Mouse (Mus musculus) neutrophil, adult 5-6 weeks (primary cell): ENCODE results near the gene Ceacam19. TPM values are rescaled to one million over a fixed set of nuclear protein-coding genes. Genes with fewer than 3 reads are reported as not detected.

Experiments used
- ATAC-seq: fragments of 151-379, 151-347 bp; 2 replicates; pipeline ENCODE4 v1.8.0; 2017; ENCODE audit warnings: mild to moderate bottlenecking, moderate TSS enrichment; ENCODE audit not compliant: insufficient number of reproducible peaks, poor library complexity, low FRiP score, severe bottlenecking; ENCODE audit errors: extremely low read depth
- total RNA-seq: library from RNA; stranded (forward); fragments of 200-1000 nt; gene quantifications from 2 replicates; pipeline ENCODE4 v1.2.3, GENCODE M21; 2017

Gene Ceacam19
- total RNA-seq, 1 experiment from 2014 or later = 0.47 TPM

- ATAC-seq = peak; percentile 73; the same call in 1 of the 2 replicates
Measured at GRCm38 (mm10) chr7:19910421-19911291, 22.9 kb upstream of the Ceacam19 start.

- ATAC-seq = peak; percentile 66; the same call in 1 of the 2 replicates
Measured at GRCm38 (mm10) chr7:19889881-19890280, 2.1 kb upstream of the Ceacam19 start.

GRCm38 (mm10) chr7:19880754-19881153 is 7.0 kb downstream of the Ceacam19 start:
- ATAC-seq = no peak

- ATAC-seq = peak; percentile 56
Measured at GRCm38 (mm10) chr7:19876781-19877425, 10.9 kb downstream of the Ceacam19 start.

DNA sequence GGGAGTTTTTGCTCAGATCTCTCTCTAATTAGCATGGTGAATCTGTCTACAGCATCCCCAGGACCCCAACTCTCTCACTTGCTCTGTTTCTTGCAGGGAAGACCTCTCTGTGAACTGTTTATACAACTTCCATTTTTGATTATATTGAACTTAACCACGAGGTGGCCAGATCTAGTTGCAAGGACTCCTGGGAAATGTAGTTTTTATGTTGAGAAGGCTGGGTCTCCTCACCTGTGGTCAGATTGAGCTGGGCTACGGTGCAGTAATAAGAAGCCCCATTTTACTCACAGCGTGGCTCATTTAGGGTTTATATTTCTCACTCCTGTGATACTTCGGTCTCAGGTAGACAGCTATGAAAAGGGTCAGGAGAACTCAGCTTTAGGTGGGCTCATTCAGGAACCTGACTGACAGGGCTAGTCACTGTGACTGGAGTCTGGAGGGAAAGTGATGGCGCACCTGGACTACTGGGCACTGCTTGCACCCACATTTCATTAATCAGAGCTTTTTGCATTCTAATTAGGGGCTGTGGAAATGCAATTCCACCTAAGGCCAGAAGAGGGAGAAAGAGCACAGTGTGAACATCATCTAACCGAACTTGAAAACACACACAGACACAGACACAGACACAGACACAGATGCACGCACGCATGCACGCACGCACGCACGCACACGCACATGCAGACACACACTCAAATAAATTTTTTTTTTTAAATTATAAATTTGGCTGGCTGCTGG is 11.7 kb downstream of the Ceacam19 start:
- ATAC-seq = peak; percentile 61

DNA sequence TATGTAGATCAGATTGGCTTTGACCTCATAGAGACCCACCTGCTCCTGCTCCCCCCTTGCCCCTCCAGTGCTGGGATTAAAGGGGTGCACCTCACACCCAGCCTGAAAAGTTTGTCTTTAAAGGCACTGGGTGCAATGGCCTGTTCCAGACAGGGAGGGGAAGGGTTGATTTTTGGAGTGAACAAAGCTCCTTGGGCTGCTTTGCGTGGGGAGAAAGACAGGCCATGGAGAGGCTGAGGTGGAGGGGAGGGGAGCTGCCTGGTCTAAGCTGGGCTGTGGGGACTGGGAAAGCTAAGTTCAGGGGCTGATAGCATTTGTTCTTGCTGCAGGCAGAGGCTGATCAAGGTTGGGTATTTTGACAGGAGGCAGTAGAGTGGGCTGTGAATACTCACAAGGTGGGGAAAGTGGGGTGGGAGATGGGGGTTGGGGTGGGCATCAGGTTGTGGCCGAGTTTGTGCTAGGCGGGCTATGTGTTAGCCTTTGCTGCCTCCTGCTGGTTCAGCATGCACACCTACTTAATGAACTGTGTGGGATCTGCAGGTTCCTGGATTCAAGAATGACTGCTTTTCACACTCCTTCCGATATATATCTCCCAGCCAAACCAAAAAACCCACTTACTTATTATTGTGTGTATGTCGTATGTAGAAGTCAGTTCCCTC is 15.7 kb downstream of the Ceacam19 start:
- no peak for ATAC-seq

DNA sequence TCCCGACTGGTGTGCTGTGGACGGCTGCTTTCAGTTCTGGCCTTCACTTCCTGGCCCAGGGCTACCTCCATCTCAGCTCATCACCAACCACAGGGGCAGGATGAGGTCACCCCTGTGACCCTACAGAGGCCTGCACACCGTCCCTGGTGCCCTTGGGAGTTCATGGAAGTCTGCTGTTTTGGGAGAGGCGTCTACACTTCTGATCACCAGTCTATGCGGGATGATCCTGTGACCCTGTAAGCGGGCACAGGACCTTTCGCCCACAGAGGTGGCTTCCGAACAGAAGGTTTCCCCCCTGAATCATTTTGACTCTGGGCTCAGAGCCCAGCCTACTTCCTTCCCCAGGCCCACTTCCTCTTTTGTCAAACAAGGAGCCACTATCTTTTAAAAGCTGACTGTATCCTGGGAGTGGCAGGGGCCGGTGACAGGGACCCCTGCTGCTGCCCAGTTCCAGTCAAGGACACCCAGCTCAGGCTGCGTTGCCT is 16.6 kb downstream of the Ceacam19 start:
- ATAC-seq = peak; percentile 75

GRCm38 (mm10) chr7:19867751-19868399 is 19.9 kb downstream of the Ceacam19 start:
- no peak for ATAC-seq

- ATAC-seq = no peak
Measured at GRCm38 (mm10) chr7:19866490-19866889, 21.3 kb downstream of the Ceacam19 start.

DNA sequence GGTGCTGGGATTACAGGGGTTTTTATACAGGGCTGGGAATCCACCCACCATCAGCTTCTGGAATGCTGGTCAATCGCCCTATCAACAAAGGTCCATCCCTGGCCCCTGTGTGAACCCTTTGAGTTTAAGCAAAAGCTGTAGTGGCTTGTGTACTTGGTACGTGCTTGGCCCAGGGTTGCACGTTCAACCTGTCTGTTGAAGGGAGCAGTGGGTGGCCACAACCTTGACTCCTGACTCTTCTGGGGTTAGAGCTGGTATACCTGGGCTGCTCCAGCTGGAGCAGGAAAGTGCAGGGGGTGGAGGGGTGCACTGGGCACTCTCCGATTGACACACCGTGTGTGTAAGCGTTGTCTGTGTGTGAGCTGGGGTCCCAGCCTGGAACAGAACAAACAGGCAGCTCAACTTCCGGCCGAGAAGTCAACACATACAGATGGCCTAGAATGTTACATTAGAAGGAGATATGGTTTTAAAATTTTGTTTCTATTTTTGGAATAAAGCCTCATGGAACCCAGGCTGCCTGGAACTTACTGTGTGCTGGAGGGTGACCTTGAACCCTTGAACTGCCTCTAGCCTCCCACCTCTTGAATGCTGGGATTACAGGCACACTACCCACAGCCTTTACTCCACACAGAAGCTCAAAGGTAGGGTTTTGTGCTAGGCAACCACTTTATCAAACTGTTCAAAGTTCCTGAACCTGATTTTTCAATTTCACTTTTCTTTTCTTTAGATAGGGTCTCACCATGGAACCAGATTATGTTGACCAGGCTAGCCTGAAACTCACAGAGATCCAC is 22.3 kb downstream of the Ceacam19 start:
- ATAC-seq = no peak

DNA sequence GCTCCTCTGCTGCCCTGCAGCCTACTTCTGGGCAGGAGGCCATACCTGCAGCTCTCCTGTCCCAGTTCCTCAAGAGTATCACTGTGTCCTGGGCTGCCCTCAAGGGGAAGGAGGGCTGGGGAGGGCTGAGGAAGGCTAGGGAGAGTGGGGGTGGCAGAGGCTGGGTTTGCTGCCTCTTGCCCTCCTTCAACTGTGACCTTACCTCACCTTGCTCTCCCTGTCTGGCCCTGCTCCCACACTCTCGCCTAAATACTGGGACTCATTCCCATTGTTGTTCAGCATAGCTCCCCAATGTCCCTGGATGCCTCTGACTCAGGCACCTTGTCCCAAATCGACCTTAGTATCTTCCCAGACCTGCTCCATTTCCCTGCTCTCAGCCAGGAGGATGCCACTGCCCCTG is 23.5 kb downstream of the Ceacam19 start:
- ATAC-seq = no peak

- ATAC-seq = no peak
Measured at GRCm38 (mm10) chr7:19861199-19861598, 26.6 kb downstream of the Ceacam19 start, which contains the start of gene Ceacam16. Gene Ceacam16 (minus strand): TSS chr7:19861299.

- ATAC-seq = no peak
Measured at GRCm38 (mm10) chr7:19859740-19860139, 28.0 kb downstream of the Ceacam19 start.

DNA sequence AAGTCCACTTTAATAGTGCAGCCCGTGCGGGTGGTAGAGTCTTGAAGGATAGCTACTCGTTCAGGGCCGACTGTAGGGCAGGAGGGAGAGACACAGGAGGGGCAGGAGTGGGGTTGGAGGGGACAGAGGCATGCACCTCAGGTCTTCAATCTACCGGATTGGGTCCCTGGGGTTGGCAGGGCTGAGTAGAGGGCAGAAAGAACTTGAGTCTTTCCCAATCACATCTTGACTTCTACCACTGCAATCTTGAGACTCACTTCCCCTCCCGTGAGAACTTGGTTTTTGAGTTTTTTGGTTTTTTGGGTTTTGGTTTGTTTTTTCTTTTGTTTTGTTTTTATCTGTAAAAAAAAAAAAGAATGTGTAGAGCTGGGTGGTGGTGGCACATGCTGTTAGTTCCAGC is 31.5 kb downstream of the Ceacam19 start:
- ATAC-seq = no peak

DNA sequence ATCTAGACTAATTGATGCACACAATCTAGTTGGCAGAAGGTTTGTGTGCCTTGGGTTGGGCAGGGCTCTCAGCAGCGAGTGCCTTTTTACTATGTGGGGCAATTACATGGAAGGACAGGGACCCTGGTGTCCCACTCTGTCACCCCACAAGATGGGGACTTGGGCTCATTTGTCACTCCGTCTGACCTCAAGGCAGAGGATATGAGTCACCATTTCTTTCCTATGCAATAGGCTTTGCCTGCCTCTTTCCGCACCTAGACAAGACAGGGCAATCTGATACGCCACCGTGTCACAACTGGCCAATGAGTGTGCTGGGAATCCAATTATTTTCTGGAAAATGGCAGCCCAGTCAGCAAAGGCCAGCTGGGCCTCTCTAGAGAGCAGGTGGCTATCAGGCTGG is 32.1 kb downstream of the Ceacam19 start:
- no peak for ATAC-seq

- ATAC-seq = no peak
Measured at GRCm38 (mm10) chr7:19853526-19853925, 34.2 kb downstream of the Ceacam19 start.

- no peak for ATAC-seq
Measured at GRCm38 (mm10) chr7:19851858-19852570, 35.8 kb downstream of the Ceacam19 start, which contains the start of gene Gm19345. Gene Gm19345 (plus strand): TSS chr7:19852003.
